Mouse (Mus musculus): Measurements from ENCODE around the gene Cep170. TPM values are rescaled to one million over a fixed set of nuclear protein-coding genes. Genes with fewer than 3 reads are reported as not detected.

Cep170 gene
- polyA plus RNA-seq, 1 experiment from 2014 or later, result 71.0 TPM

DNA sequence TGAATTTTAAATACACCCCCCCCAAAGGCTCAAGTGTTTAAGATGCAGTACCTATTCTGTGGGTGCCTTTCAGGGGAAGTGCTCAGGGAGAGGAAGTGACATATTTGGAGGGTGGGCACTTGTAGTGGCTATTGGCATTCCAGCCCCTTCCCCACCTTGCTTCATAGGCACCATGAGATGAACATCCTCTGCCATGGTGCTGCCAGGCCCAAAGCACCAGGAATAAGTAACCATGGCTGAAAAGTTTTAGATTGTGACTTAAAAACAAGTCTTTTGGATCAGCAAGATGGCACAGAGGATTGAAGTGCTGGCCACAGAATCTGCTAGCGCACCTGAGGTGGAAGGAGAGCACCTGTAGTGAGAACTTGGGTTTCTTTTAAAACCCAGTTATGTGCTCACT is 113.6 kb downstream of the Cep170 start:
- no peaks in the 10 kb centered on the region for H3K4me1 ChIP-seq (replicated peaks; ENCODE audit: control insufficient read depth, insufficient read depth, low read length)
- H3K27me3 ChIP-seq (ENCODE audit: control insufficient read depth, insufficient read depth, low read length), result no peaks in the 10 kb centered on the region
- no peaks in the 10 kb centered on the region for H3K9me3 ChIP-seq (ENCODE audit: control insufficient read depth, low read length)
- no peak overlapping the region for H3K27ac ChIP-seq (ENCODE audit: low read depth, low read length)
- H3K36me3 ChIP-seq (ENCODE audit: control insufficient read depth, insufficient read depth, low read length), result no peaks in the 10 kb centered on the region
- 88% methylated on average over 1 of the region's 1 CpGs for WGBS
- no peak for DNase-seq (ENCODE audit: low spot score)
- no peak for ATAC-seq (replicated peaks; ENCODE audit: low FRiP score)
- no peak overlapping the region for H3K4me3 ChIP-seq (ENCODE audit: low read depth, low read length)
- H3K9ac ChIP-seq (ENCODE audit: low read length), result no peak overlapping the region
- H3K4me2 ChIP-seq (ENCODE audit: low read depth, low read length, severe bottlenecking), result no peak overlapping the region

DNA sequence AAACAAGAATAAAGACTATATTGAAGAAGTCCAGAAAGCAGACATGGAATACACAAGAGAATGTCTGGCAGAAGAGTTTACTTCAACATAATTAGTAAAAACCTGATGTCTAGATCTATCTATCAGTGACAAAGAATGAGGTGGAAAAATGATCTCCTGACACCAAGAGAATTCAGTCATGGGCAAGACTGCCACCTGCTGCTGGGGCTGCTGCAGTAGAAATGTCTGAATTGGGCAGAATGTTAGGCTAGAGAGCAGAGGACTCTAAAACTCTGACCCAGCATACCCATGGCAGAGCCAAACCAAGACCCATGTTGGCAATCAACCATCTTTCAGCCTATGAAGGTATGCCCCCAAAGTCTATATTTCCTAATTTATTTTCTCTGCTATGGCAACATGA is 114.1 kb downstream of the Cep170 start:
- no peak overlapping the region for H3K9ac ChIP-seq (ENCODE audit: low read length)
- DNase-seq (ENCODE audit: low spot score) (peak; percentile 51), ATAC-seq (replicated peaks; ENCODE audit: low FRiP score) (no peak)
- no peaks in the 10 kb centered on the region for H3K27me3 ChIP-seq (ENCODE audit: control insufficient read depth, insufficient read depth, low read length)
- no peak overlapping the region for H3K27ac ChIP-seq (ENCODE audit: low read depth, low read length)
- H3K4me3 ChIP-seq (ENCODE audit: low read depth, low read length), result no peak overlapping the region
- H3K4me2 ChIP-seq (ENCODE audit: low read depth, low read length, severe bottlenecking), result no peak overlapping the region
- H3K36me3 ChIP-seq (ENCODE audit: control insufficient read depth, insufficient read depth, low read length), result no peaks in the 10 kb centered on the region
- H3K4me1 ChIP-seq (replicated peaks; ENCODE audit: control insufficient read depth, insufficient read depth, low read length), result no peaks in the 10 kb centered on the region
- H3K9me3 ChIP-seq (ENCODE audit: control insufficient read depth, low read length), result no peaks in the 10 kb centered on the region

DNA sequence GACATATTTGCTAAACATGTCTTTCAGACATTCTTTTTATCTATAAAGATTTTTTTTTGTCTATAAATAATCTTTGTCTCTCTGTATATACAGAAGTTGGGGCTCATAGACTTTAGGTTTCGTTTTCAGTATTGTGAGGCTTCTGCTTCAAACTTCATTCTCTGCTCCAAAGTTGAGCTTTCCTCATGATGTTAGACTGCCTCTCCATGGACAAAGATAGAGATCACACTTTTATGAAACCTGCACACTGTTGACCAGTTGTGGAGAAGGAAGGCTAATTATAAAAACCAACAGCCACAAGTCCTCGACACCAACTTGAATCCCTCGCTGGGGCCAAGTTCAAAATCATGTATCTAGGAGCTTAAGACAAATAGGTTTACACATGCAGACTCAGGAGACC is 115.2 kb downstream of the Cep170 start:
- Histone ChIP-seq H3K27me3 (ENCODE audit: control insufficient read depth, insufficient read depth, low read length) (no peaks in the 10 kb centered on the region), H3K9ac (ENCODE audit: low read length) (no peak overlapping the region), H3K4me3 (ENCODE audit: low read depth, low read length) (no peak overlapping the region), H3K36me3 (ENCODE audit: control insufficient read depth, insufficient read depth, low read length) (no peaks in the 10 kb centered on the region), H3K4me2 (ENCODE audit: low read depth, low read length, severe bottlenecking) (no peak overlapping the region), H3K4me1 (replicated peaks; ENCODE audit: control insufficient read depth, insufficient read depth, low read length) (no peaks in the 10 kb centered on the region), H3K9me3 (ENCODE audit: control insufficient read depth, low read length) (no peaks in the 10 kb centered on the region), H3K27ac (ENCODE audit: low read depth, low read length) (no peak overlapping the region)
- DNase-seq (ENCODE audit: low spot score) (no peak), ATAC-seq (replicated peaks; ENCODE audit: low FRiP score) (no peak)
- 81% methylated on average over 3 of the region's 3 CpGs for WGBS

DNA sequence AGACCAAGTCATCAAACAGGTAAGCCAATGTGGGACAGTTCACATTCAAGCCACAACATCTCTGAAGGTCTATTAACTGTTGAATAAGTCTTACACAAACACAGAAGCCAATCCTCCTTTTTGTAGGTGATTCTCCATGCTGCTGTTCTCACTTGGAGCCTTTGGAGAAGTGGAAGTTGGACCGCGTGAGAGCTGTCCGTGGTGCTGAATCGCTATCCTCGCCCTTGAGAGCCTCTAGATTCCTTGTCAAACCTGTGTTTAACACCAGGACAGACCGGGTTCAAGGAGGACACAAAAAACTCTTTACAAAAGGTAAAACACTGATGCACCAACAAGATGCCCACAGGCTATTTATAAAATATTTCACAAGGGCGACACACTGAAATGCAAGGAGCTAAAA is 116.8 kb downstream of the Cep170 start:
- DNase-seq (ENCODE audit: low spot score) (peak; percentile 80), ATAC-seq (replicated peaks; ENCODE audit: low FRiP score) (no peak)
- Histone ChIP-seq H3K4me2 (ENCODE audit: low read depth, low read length, severe bottlenecking) (no peak overlapping the region), H3K4me1 (replicated peaks; ENCODE audit: control insufficient read depth, insufficient read depth, low read length) (no peaks in the 10 kb centered on the region), H3K36me3 (ENCODE audit: control insufficient read depth, insufficient read depth, low read length) (no peaks in the 10 kb centered on the region), H3K4me3 (ENCODE audit: low read depth, low read length) (no peak overlapping the region), H3K9me3 (ENCODE audit: control insufficient read depth, low read length) (no peaks in the 10 kb centered on the region), H3K27me3 (ENCODE audit: control insufficient read depth, insufficient read depth, low read length) (no peaks in the 10 kb centered on the region), H3K27ac (ENCODE audit: low read depth, low read length) (no peak overlapping the region), H3K9ac (ENCODE audit: low read length) (no peak overlapping the region)
- WGBS, result 24% methylated on average over 7 of the region's 7 CpGs

DNA sequence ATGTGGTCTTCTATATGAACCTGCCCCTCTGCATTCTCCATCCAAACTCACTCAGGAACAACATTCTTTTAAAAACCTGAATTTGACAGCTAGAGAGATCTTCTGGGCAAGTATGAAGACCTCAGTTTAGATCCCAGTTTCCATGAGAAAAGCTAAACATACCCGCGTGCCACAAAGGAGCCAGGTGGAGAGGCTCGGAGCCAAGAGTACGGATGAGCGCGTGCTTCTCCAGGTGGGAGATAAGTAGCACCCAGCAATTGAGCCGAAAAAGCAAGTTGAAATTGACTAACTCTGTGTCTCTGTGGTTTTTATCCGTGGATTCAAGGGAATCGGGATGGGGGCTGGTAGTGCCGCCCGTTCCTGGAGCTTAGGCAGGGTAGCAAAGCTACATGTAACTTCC is 122.8 kb downstream of the Cep170 start:
- ATAC-seq (replicated peaks; ENCODE audit: low FRiP score) (no peak), DNase-seq (ENCODE audit: low spot score) (no peak)
- no peaks in the 10 kb centered on the region for H3K36me3 ChIP-seq (ENCODE audit: control insufficient read depth, insufficient read depth, low read length)
- no peaks in the 10 kb centered on the region for H3K27me3 ChIP-seq (ENCODE audit: control insufficient read depth, insufficient read depth, low read length)
- H3K4me2 ChIP-seq (ENCODE audit: low read depth, low read length, severe bottlenecking), result no peak overlapping the region
- H3K4me3 ChIP-seq (ENCODE audit: low read depth, low read length), result no peak overlapping the region
- H3K27ac ChIP-seq (ENCODE audit: low read depth, low read length), result no peak overlapping the region
- H3K4me1 ChIP-seq (replicated peaks; ENCODE audit: control insufficient read depth, insufficient read depth, low read length), result no peaks in the 10 kb centered on the region
- H3K9me3 ChIP-seq (ENCODE audit: control insufficient read depth, low read length), result no peaks in the 10 kb centered on the region
- H3K9ac ChIP-seq (ENCODE audit: low read length), result no peak overlapping the region
- WGBS, result 94% methylated on average over 11 of the region's 11 CpGs

DNA sequence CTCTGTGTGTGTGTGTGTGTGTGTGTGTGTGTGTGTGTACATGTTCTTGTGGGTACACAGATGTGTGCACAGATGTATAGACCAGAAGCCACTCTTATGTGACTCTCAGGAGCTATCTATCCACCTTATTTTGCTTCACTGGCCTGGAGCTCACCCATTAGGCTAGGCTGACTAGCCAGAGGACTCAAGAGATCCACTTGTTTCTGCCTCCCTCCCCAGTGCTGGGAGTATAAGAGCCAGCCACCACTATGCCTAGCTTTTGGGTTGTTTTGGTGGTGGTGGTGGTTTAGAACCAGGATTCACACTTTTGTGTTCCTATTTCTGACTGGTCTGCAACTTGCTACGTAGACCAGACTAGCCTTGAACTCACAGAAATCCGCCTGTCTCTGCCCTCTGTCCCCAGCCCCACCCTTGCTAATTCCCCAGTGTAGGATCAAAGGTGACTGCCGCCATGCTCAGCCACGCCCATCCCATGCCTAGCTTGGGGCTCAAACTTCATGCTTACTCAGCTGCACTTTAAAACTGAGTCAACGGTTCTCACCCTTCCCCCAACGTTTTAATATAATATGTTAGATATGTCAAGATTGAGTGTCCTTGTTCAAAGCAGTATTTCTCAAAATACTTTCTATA is 125.5 kb downstream of the Cep170 start:
- no peak overlapping the region for H3K9ac ChIP-seq (ENCODE audit: low read length)
- 89% methylated on average over 6 of the region's 6 CpGs for whole genome bisulfite sequencing
- H3K4me2 ChIP-seq (ENCODE audit: low read depth, low read length, severe bottlenecking), result no peak overlapping the region
- H3K27ac ChIP-seq (ENCODE audit: low read depth, low read length), result no peak overlapping the region
- DNase-seq (ENCODE audit: low spot score), result no peak
- H3K36me3 ChIP-seq (ENCODE audit: control insufficient read depth, insufficient read depth, low read length), result no peaks in the 10 kb centered on the region
- no peak overlapping the region for H3K4me3 ChIP-seq (ENCODE audit: low read depth, low read length)
- H3K4me1 ChIP-seq (replicated peaks; ENCODE audit: control insufficient read depth, insufficient read depth, low read length), result no peaks in the 10 kb centered on the region
- no peaks in the 10 kb centered on the region for H3K9me3 ChIP-seq (ENCODE audit: control insufficient read depth, low read length)
- no peak for ATAC-seq (replicated peaks; ENCODE audit: low FRiP score)
- no peaks in the 10 kb centered on the region for H3K27me3 ChIP-seq (ENCODE audit: control insufficient read depth, insufficient read depth, low read length)

MicroRNAs within 50 kb of the gene (microRNA counts, 519-probe panel; counts per million panel counts)
- microRNA mmu-miR-350, result 4,294 counts per million, percentile 34 among the panel's probes with 10 or more counts

Small RNA genes within 50 kb of the gene (microRNA-seq; reads per million reads assigned to microRNA genes)
- gene Mir350 (ENCODE audit: insufficient number of aligned reads), result 460 reads per million, percentile 59 among the genes with 10 or more reads in this experiment

Other genes starting within 250 kb of the Cep170 start
- gene Sdccag8, start 593 bp upstream of the Cep170 start, polyA plus RNA-seq (2014; fragmentation: Nextera tagmentation; extraction: Ambion mirVana), result 19.8 and 21.1 TPM in 2 replicates